Mouse (Mus musculus): Measurements from ENCODE around the gene Sfr1. TPM values are rescaled to one million over a fixed set of nuclear protein-coding genes. Genes with fewer than 3 reads are reported as not detected.

Sfr1 gene
- polyA plus RNA-seq, 1 experiment from 2014 or later, result 165 TPM

GRCm38 (mm10) chr19:47730691-47731070 is 801 bp upstream of the Sfr1 start:
- Histone ChIP-seq H3K4me3 (ENCODE audit: low read depth, low read length) (peak overlapping the region; percentile 70), H3K9ac (replicated peaks; ENCODE audit: low read depth, low read length) (peak overlapping the region; percentile 62), H3K9me3 (ENCODE audit: control insufficient read depth, low read length) (no peaks in the 10 kb centered on the region), H3K27ac (ENCODE audit: low read depth, low read length) (peak overlapping the region; percentile 92), H3K27me3 (ENCODE audit: control insufficient read depth, insufficient read depth, low read length) (no peaks in the 10 kb centered on the region), H3K36me3 (ENCODE audit: control insufficient read depth, insufficient read depth, low read length) (peaks cover 24% of the 10 kb centered on the region), H3K4me1 (ENCODE audit: control insufficient read depth, insufficient read depth, low read length) (0 out of 2 replicates have a peak, but pooled peaks cover 6% of the 10 kb centered on the region), H3K4me2 (ENCODE audit: low read depth, low read length) (peak overlapping the region; percentile 69)
- under 1% methylated on average over 12 of the region's 12 CpGs for WGBS
- peak; percentile 70 for ATAC-seq (ENCODE audit: low read depth)

DNA sequence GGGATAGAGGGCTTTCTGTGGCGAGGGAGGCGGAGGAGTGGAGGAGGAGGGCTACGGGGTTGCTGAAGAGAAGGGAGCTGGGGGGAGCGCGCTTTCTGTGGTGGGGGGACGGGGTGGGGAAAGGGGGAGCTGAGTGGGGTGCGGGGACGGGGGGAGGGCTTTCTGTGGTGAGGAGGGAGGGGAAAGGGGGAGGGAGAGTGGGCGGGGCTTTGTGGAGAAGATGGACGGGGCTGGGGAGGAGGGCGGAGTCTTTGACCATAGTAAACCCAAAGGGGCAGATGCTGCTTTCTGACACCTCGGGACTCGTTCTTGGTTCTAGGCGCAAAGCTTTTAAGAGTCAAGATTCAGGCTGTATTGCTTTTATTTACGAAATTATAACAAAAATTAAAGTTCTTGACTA is 449 bp downstream of the Sfr1 start:
- Histone ChIP-seq H3K27ac (ENCODE audit: low read depth, low read length) (peak overlapping the region; percentile 92), H3K36me3 (ENCODE audit: control insufficient read depth, insufficient read depth, low read length) (peaks cover 31% of the 10 kb centered on the region), H3K9me3 (ENCODE audit: control insufficient read depth, low read length) (no peaks in the 10 kb centered on the region), H3K9ac (replicated peaks; ENCODE audit: low read depth, low read length) (peak overlapping the region; percentile 63; the same call in 1 of the 2 replicates), H3K4me2 (ENCODE audit: low read depth, low read length) (peak overlapping the region; percentile 57), H3K27me3 (ENCODE audit: control insufficient read depth, insufficient read depth, low read length) (no peaks in the 10 kb centered on the region), H3K4me1 (ENCODE audit: control insufficient read depth, insufficient read depth, low read length) (0 out of 2 replicates have a peak, but pooled peaks cover 6% of the 10 kb centered on the region), H3K4me3 (ENCODE audit: low read depth, low read length) (peak overlapping the region; percentile 70)
- ATAC-seq (ENCODE audit: low read depth), result peak; percentile 16; the same call in 1 of the 2 replicates
- WGBS, result 2% methylated on average over 15 of the region's 15 CpGs

- Histone ChIP-seq H3K27me3 (ENCODE audit: control insufficient read depth, insufficient read depth, low read length) (no peaks in the 10 kb centered on the region), H3K4me2 (ENCODE audit: low read depth, low read length) (no peak overlapping the region), H3K27ac (ENCODE audit: low read depth, low read length) (no peak overlapping the region), H3K4me3 (ENCODE audit: low read depth, low read length) (no peak overlapping the region), H3K36me3 (ENCODE audit: control insufficient read depth, insufficient read depth, low read length) (no peaks in the 10 kb centered on the region), H3K4me1 (ENCODE audit: control insufficient read depth, insufficient read depth, low read length) (no peaks in the 10 kb centered on the region), H3K9ac (replicated peaks; ENCODE audit: low read depth, low read length) (no peak overlapping the region), H3K9me3 (ENCODE audit: control insufficient read depth, low read length) (no peaks in the 10 kb centered on the region)
- WGBS, result 94% methylated on average over 2 of the region's 2 CpGs
- ATAC-seq (ENCODE audit: low read depth), result no peak
Observed at GRCm38 (mm10) chr19:47747072-47747471, 15.6 kb downstream of the Sfr1 start.

- Histone ChIP-seq H3K27ac (ENCODE audit: low read depth, low read length) (no peak overlapping the region), H3K4me3 (ENCODE audit: low read depth, low read length) (no peak overlapping the region), H3K9me3 (ENCODE audit: control insufficient read depth, low read length) (no peaks in the 10 kb centered on the region), H3K27me3 (ENCODE audit: control insufficient read depth, insufficient read depth, low read length) (no peaks in the 10 kb centered on the region), H3K4me2 (ENCODE audit: low read depth, low read length) (no peak overlapping the region), H3K9ac (replicated peaks; ENCODE audit: low read depth, low read length) (no peak overlapping the region), H3K36me3 (ENCODE audit: control insufficient read depth, insufficient read depth, low read length) (no peaks in the 10 kb centered on the region), H3K4me1 (ENCODE audit: control insufficient read depth, insufficient read depth, low read length) (no peaks in the 10 kb centered on the region)
- ATAC-seq (ENCODE audit: low read depth), result no peak
- WGBS, result 80% methylated on average over 2 of the region's 2 CpGs
Observed at GRCm38 (mm10) chr19:47748950-47749349, 17.5 kb downstream of the Sfr1 start.

DNA sequence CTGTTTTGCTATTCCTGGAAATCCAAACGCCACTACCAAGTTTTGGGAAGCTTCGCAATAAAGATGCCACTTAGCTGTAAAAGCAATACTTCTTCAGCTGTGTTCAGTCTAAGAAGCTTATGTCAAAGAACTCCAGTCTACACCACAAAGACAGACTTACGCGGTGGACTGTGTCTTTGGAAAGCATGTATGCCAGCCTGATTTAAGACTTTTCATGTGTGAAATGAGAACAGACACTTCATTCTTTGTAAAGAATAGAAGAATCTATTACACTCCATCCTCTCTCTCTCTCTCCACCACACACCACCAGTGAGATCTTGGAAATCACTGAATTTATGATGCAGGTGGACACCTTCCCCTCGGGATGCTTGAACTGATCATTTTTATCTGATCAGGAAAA is 18.9 kb downstream of the Sfr1 start:
- H3K36me3 ChIP-seq (ENCODE audit: control insufficient read depth, insufficient read depth, low read length), result no peaks in the 10 kb centered on the region
- H3K27ac ChIP-seq (ENCODE audit: low read depth, low read length), result no peak overlapping the region
- no peaks in the 10 kb centered on the region for H3K4me1 ChIP-seq (ENCODE audit: control insufficient read depth, insufficient read depth, low read length)
- no peak overlapping the region for H3K4me2 ChIP-seq (ENCODE audit: low read depth, low read length)
- no peak overlapping the region for H3K4me3 ChIP-seq (ENCODE audit: low read depth, low read length)
- ATAC-seq (ENCODE audit: low read depth), result no peak
- H3K27me3 ChIP-seq (ENCODE audit: control insufficient read depth, insufficient read depth, low read length), result no peaks in the 10 kb centered on the region
- H3K9ac ChIP-seq (replicated peaks; ENCODE audit: low read depth, low read length), result no peak overlapping the region
- 43% methylated on average over 5 of the region's 5 CpGs for WGBS
- H3K9me3 ChIP-seq (ENCODE audit: control insufficient read depth, low read length), result no peaks in the 10 kb centered on the region

DNA sequence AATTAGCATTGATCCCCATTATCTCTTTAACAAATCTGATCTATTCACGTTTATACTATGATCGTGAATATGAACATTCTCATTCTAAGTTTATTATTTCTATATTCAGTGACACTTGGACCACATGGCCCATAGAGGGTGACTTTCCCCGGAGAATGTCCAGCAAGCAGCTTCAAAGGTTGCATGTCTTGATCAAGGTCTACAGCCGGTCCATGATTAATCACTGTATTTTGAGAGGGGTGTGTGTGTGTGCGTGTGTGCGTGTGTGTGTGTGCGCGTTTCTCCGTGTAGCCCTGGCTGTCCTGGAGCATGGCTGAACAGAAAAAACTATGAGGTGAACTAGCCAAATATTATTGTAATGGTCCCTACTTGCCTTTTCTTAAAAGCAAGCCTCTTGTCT is 21.0 kb downstream of the Sfr1 start:
- H3K4me2 ChIP-seq (ENCODE audit: low read depth, low read length), result no peak overlapping the region
- no peak for ATAC-seq (ENCODE audit: low read depth)
- H3K27ac ChIP-seq (ENCODE audit: low read depth, low read length), result no peak overlapping the region
- H3K4me3 ChIP-seq (ENCODE audit: low read depth, low read length), result no peak overlapping the region
- no peaks in the 10 kb centered on the region for H3K9me3 ChIP-seq (ENCODE audit: control insufficient read depth, low read length)
- no peaks in the 10 kb centered on the region for H3K36me3 ChIP-seq (ENCODE audit: control insufficient read depth, insufficient read depth, low read length)
- H3K9ac ChIP-seq (replicated peaks; ENCODE audit: low read depth, low read length), result no peak overlapping the region
- WGBS, result 92% methylated on average over 9 of the region's 9 CpGs
- H3K27me3 ChIP-seq (ENCODE audit: control insufficient read depth, insufficient read depth, low read length), result no peaks in the 10 kb centered on the region
- no peaks in the 10 kb centered on the region for H3K4me1 ChIP-seq (ENCODE audit: control insufficient read depth, insufficient read depth, low read length)

DNA sequence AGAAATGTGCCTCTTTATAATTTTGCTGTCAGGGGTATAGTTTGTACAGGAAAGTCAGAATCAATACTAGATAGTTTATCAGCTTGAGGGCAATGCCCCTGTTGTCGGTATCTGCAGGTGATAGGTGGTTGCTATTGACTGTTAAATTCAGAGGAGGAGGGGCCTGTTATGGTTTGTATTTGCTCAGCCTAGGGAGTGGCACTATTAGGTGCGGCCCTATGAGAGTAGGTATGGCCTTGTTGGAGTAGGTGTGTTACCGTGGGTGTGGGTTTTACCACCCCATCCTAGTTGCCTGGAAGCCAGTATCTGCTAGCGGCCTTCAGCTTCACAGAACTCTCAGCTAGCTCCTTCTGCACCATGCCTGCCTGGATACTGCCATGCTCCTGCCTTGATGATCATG is 22.4 kb downstream of the Sfr1 start:
- H3K9me3 ChIP-seq (ENCODE audit: control insufficient read depth, low read length), result no peaks in the 10 kb centered on the region
- no peak overlapping the region for H3K9ac ChIP-seq (replicated peaks; ENCODE audit: low read depth, low read length)
- ATAC-seq (ENCODE audit: low read depth), result no peak
- no peak overlapping the region for H3K4me3 ChIP-seq (ENCODE audit: low read depth, low read length)
- no peak overlapping the region for H3K27ac ChIP-seq (ENCODE audit: low read depth, low read length)
- WGBS, result 92% methylated on average over 4 of the region's 4 CpGs
- H3K4me2 ChIP-seq (ENCODE audit: low read depth, low read length), result no peak overlapping the region
- H3K27me3 ChIP-seq (ENCODE audit: control insufficient read depth, insufficient read depth, low read length), result no peaks in the 10 kb centered on the region
- no peaks in the 10 kb centered on the region for H3K36me3 ChIP-seq (ENCODE audit: control insufficient read depth, insufficient read depth, low read length)
- H3K4me1 ChIP-seq (ENCODE audit: control insufficient read depth, insufficient read depth, low read length), result no peaks in the 10 kb centered on the region

DNA sequence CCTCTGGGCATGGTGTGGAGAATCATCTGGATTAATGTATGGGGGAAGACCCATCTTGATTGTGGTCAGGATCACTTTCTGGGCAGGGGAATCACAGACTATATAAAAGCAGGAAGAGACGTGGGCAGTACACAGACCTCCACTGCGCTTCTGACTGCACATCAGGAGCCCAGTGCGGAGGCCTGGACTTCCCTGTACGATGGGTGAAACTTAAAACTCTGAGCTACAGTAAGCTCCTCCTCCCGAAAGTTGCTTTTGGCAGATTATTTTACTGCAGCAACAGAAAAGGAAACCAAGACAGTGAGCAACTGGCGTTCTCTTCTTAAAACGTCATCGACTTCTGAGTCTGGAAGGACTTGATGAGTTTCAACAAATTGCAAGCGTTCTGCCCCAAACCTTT is 23.4 kb downstream of the Sfr1 start:
- Histone ChIP-seq H3K9me3 (ENCODE audit: control insufficient read depth, low read length) (no peaks in the 10 kb centered on the region), H3K9ac (replicated peaks; ENCODE audit: low read depth, low read length) (no peak overlapping the region), H3K27ac (ENCODE audit: low read depth, low read length) (no peak overlapping the region), H3K4me3 (ENCODE audit: low read depth, low read length) (no peak overlapping the region), H3K4me1 (ENCODE audit: control insufficient read depth, insufficient read depth, low read length) (no peaks in the 10 kb centered on the region), H3K36me3 (ENCODE audit: control insufficient read depth, insufficient read depth, low read length) (no peaks in the 10 kb centered on the region), H3K4me2 (ENCODE audit: low read depth, low read length) (no peak overlapping the region), H3K27me3 (ENCODE audit: control insufficient read depth, insufficient read depth, low read length) (no peaks in the 10 kb centered on the region)
- WGBS, result 93% methylated on average over 9 of the region's 9 CpGs
- ATAC-seq (ENCODE audit: low read depth), result no peak

GRCm38 (mm10) chr19:47755625-47756024 is 24.1 kb downstream of the Sfr1 start:
- H3K4me3 ChIP-seq (ENCODE audit: low read depth, low read length), result no peak overlapping the region
- no peaks in the 10 kb centered on the region for H3K9me3 ChIP-seq (ENCODE audit: control insufficient read depth, low read length)
- ATAC-seq (ENCODE audit: low read depth), result no peak
- WGBS, result 78% methylated on average over 19 of the region's 19 CpGs
- no peaks in the 10 kb centered on the region for H3K27me3 ChIP-seq (ENCODE audit: control insufficient read depth, insufficient read depth, low read length)
- H3K4me2 ChIP-seq (ENCODE audit: low read depth, low read length), result no peak overlapping the region
- H3K36me3 ChIP-seq (ENCODE audit: control insufficient read depth, insufficient read depth, low read length), result no peaks in the 10 kb centered on the region
- H3K27ac ChIP-seq (ENCODE audit: low read depth, low read length), result no peak overlapping the region
- no peak overlapping the region for H3K9ac ChIP-seq (replicated peaks; ENCODE audit: low read depth, low read length)
- no peaks in the 10 kb centered on the region for H3K4me1 ChIP-seq (ENCODE audit: control insufficient read depth, insufficient read depth, low read length)

- Histone ChIP-seq H3K27ac (ENCODE audit: low read depth, low read length) (no peak overlapping the region), H3K4me3 (ENCODE audit: low read depth, low read length) (no peak overlapping the region), H3K9ac (replicated peaks; ENCODE audit: low read depth, low read length) (no peak overlapping the region), H3K4me2 (ENCODE audit: low read depth, low read length) (no peak overlapping the region), H3K27me3 (ENCODE audit: control insufficient read depth, insufficient read depth, low read length) (no peaks in the 10 kb centered on the region), H3K36me3 (ENCODE audit: control insufficient read depth, insufficient read depth, low read length) (no peaks in the 10 kb centered on the region), H3K9me3 (ENCODE audit: control insufficient read depth, low read length) (no peaks in the 10 kb centered on the region), H3K4me1 (ENCODE audit: control insufficient read depth, insufficient read depth, low read length) (no peaks in the 10 kb centered on the region)
- no peak for ATAC-seq (ENCODE audit: low read depth)
- 79% methylated on average over 6 of the region's 6 CpGs for WGBS
Observed at GRCm38 (mm10) chr19:47777847-47778246, 46.4 kb downstream of the Sfr1 start.
